Mouse (Mus musculus) lung, postnatal 0 days (tissue): ENCODE data around the gene Homer2. TPM values are rescaled to one million over a fixed set of nuclear protein-coding genes. Genes with fewer than 3 reads are reported as not detected.
A peak's percentile ranks its signal among the peaks of the same experiment; 100 is the strongest.

ENCODE experiments used
- ATAC-seq: fragments of 200-750 bp; cut with Nextera tagmentation; 2 replicates; pipeline ENCODE4 v1.8.0; 2017; ENCODE audit warnings: moderate library complexity
- DNase-seq: peaks from one replicate; pipeline ENCODE4 v3.0.0-alpha.2; 2016; ENCODE audit warnings: low spot score
- H3K27ac ChIP-seq: fragments of 300-500 bp; sonication (generic); 2 replicates; pipeline ENCODE4 v1.5.1; 2014; ENCODE audit warnings: antibody characterized with exemption, mild to moderate bottlenecking, low read length, mixed read lengths
- H3K27me3 ChIP-seq: fragments of 300-500 bp; sonication (generic); replicated peaks from 2 replicates; pipeline ENCODE4 v1.6.1; 2014; ENCODE audit warnings: low read length, mixed read lengths; ENCODE audit not compliant: insufficient read depth
- H3K36me3 ChIP-seq: fragments of 300-500 bp; sonication (generic); 2 replicates; pipeline ENCODE4 v1.6.1; 2014; ENCODE audit warnings: low read length, mixed read lengths; ENCODE audit not compliant: insufficient read depth
- H3K4me1 ChIP-seq: fragments of 300-500 bp; sonication (generic); 2 replicates; pipeline ENCODE4 v1.6.1; 2014; ENCODE audit warnings: antibody characterized with exemption, low read depth, low read length, mixed read lengths; ENCODE audit not compliant: insufficient read depth
- H3K4me2 ChIP-seq: fragments of 300-500 bp; sonication (generic); replicated peaks from 2 replicates; pipeline ENCODE4 v1.6.1; 2014; ENCODE audit warnings: low read depth, mild to moderate bottlenecking, low read length, moderate library complexity, mixed read lengths
- H3K4me3 ChIP-seq: fragments of 300-500 bp; sonication (generic); 2 replicates; pipeline ENCODE4 v1.5.1; 2014; ENCODE audit warnings: low read depth, low read length
- H3K9ac ChIP-seq: fragments of 300-500 bp; sonication (generic); replicated peaks from 2 replicates; pipeline ENCODE4 v1.6.1; 2014; ENCODE audit warnings: low read depth, mild to moderate bottlenecking
- H3K9me3 ChIP-seq: fragments of 300-500 bp; sonication (generic); 2 replicates; pipeline ENCODE4 v1.6.1; 2016; ENCODE audit warnings: low read length, mixed read lengths
- CTCF ChIP-seq: IDR thresholded peaks from 2 replicates; pipeline ENCODE4 v1.5.1; 2016; ENCODE audit warnings: antibody characterized with exemption, mild to moderate bottlenecking
- EP300 ChIP-seq: IDR thresholded peaks from 2 replicates; pipeline ENCODE4 v1.6.1; 2016; ENCODE audit warnings: antibody characterized with exemption, mild to moderate bottlenecking, control low read depth
- WGBS: fragments of 180-500 bp; shearing (Covaris S2); extraction: QIAGEN DNeasy Blood & Tissue Kit; methylation state at CpG from one replicate; pipeline ENCODE4 v1.1.7; 2014; 5-methylcytosine and 5-hydroxymethylcytosine counted together
- polyA plus RNA-seq: library from polyadenylated mRNA; unstranded; fragments of >200 nt; fragmentation: Nextera tagmentation; extraction: Ambion mirVana; gene quantifications from 2 replicates; pipeline ENCODE4 v1.2.1, GENCODE M21; 2015

Homer2 gene
- polyA plus RNA-seq, 1 experiment from 2014 or later, result 16.8 TPM

- no peak overlapping the region for H3K9ac ChIP-seq
- no peaks in the 10 kb centered on the region for H3K4me1 ChIP-seq
- H3K4me3 ChIP-seq, result no peak overlapping the region
- ATAC-seq, result no peak
- H3K9me3 ChIP-seq, result no peaks in the 10 kb centered on the region
- 59% methylated on average over 4 of the region's 4 CpGs for WGBS
- no peak for TF ChIP-seq CTCF
- no peak for TF ChIP-seq EP300
- DNase-seq, result no peak
- H3K36me3 ChIP-seq, result no peaks in the 10 kb centered on the region
- no peak overlapping the region for H3K4me2 ChIP-seq
- H3K27ac ChIP-seq, result no peak overlapping the region
- H3K27me3 ChIP-seq, result no peaks in the 10 kb centered on the region
Observed at GRCm38 (mm10) chr7:81566332-81566731, 141.0 kb downstream of the Homer2 start.

- WGBS, result 56% methylated on average over 7 of the region's 7 CpGs
- Histone ChIP-seq H3K27ac (no peak overlapping the region), H3K4me1 (peaks cover 6% of the 10 kb centered on the region; the same call in 1 of the 2 replicates), H3K9me3 (no peaks in the 10 kb centered on the region), H3K4me3 (no peak overlapping the region), H3K9ac (no peak overlapping the region), H3K36me3 (no peaks in the 10 kb centered on the region), H3K4me2 (no peak overlapping the region), H3K27me3 (no peaks in the 10 kb centered on the region)
- ATAC-seq (no peak), DNase-seq (no peak)
- TF ChIP-seq CTCF, result no peak
- no peak for TF ChIP-seq EP300
Observed at GRCm38 (mm10) chr7:81565381-81566055, 141.8 kb downstream of the Homer2 start.

- no peak for TF ChIP-seq CTCF
- TF ChIP-seq EP300, result no peak
- DNase-seq (no peak), ATAC-seq (no peak)
- Histone ChIP-seq H3K27me3 (no peaks in the 10 kb centered on the region), H3K27ac (no peak overlapping the region), H3K9me3 (no peaks in the 10 kb centered on the region), H3K4me3 (no peak overlapping the region), H3K4me1 (peaks cover 10% of the 10 kb centered on the region; the same call in 1 of the 2 replicates), H3K4me2 (no peak overlapping the region), H3K36me3 (no peaks in the 10 kb centered on the region), H3K9ac (no peak overlapping the region)
- 79% methylated on average over 7 of the region's 7 CpGs for WGBS
Observed at GRCm38 (mm10) chr7:81564766-81565165, 142.6 kb downstream of the Homer2 start.

GRCm38 (mm10) chr7:81563506-81564015 is 143.8 kb downstream of the Homer2 start:
- TF ChIP-seq EP300, result no peak
- no peak for TF ChIP-seq CTCF
- ATAC-seq, result no peak
- Histone ChIP-seq H3K4me1 (peaks cover 10% of the 10 kb centered on the region; the same call in 1 of the 2 replicates), H3K27ac (no peak overlapping the region), H3K36me3 (no peaks in the 10 kb centered on the region), H3K27me3 (no peaks in the 10 kb centered on the region), H3K9ac (no peak overlapping the region), H3K4me2 (no peak overlapping the region), H3K4me3 (no peak overlapping the region), H3K9me3 (no peaks in the 10 kb centered on the region)
- WGBS, result 80% methylated on average over 4 of the region's 4 CpGs
- no peak for DNase-seq

GRCm38 (mm10) chr7:81561211-81561610 is 146.1 kb downstream of the Homer2 start:
- DNase-seq (no peak), ATAC-seq (no peak)
- Histone ChIP-seq H3K4me2 (no peak overlapping the region), H3K27me3 (no peaks in the 10 kb centered on the region), H3K27ac (no peak overlapping the region), H3K4me3 (no peak overlapping the region), H3K4me1 (peaks cover 10% of the 10 kb centered on the region; the same call in 1 of the 2 replicates), H3K9me3 (no peaks in the 10 kb centered on the region), H3K36me3 (no peaks in the 10 kb centered on the region), H3K9ac (no peak overlapping the region)
- WGBS, result 67% methylated on average over 5 of the region's 5 CpGs
- TF ChIP-seq CTCF (no peak), EP300 (no peak)

- Histone ChIP-seq H3K4me3 (no peak overlapping the region), H3K4me2 (no peak overlapping the region), H3K27ac (peak overlapping the region; percentile 14; the same call in 1 of the 2 replicates), H3K4me1 (peaks cover 10% of the 10 kb centered on the region; the same call in 1 of the 2 replicates), H3K27me3 (no peaks in the 10 kb centered on the region), H3K36me3 (no peaks in the 10 kb centered on the region), H3K9me3 (no peaks in the 10 kb centered on the region), H3K9ac (no peak overlapping the region)
- DNase-seq (peak; percentile 48), ATAC-seq (peak; percentile 44)
- WGBS, result 21% methylated on average over 8 of the region's 8 CpGs
- peak; percentile 18; the same call in 1 of the 2 replicates for TF ChIP-seq EP300
- no peak for TF ChIP-seq CTCF
Observed at GRCm38 (mm10) chr7:81560101-81561049, 147.0 kb downstream of the Homer2 start.
